Mouse (Mus musculus): ENCODE results near the gene Thrb. TPM values are rescaled to one million over a fixed set of nuclear protein-coding genes. Genes with fewer than 3 reads are reported as not detected.

Gene Thrb
- polyA plus RNA-seq, 1 experiment from 2014 or later: 3.3 TPM

DNA sequence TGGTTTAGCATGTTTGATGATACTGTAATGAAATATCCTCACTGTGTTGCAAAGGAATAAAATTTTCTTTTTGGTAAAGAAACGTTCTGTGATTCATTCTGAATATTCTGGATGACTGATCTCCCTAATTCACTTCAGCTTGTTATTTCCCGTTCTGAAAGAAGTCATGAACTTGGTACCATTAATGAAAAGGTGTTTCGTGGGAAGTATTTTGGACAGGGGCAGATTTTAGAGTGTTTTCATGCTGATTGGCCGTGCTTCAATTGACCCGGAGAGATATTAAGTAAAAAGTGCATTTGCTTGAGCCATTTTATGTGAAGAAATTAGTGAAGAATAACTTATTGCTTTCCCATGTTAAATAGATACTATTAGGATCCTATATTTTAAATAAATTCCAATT, 2.0 kb downstream of the Thrb start:
- Histone ChIP-seq H3K36me3 (no peaks in the 10 kb centered on the region), H3K9me3 (no peaks in the 10 kb centered on the region), H3K4me2 (no peak overlapping the region), H3K27ac (no peak overlapping the region), H3K27me3 (replicated peaks) (0 out of 2 replicates have a peak, but pooled peaks cover 5% of the 10 kb centered on the region), H3K4me3 (replicated peaks) (no peak overlapping the region), H3K4me1 (peaks cover 10% of the 10 kb centered on the region), H3K9ac (no peak overlapping the region)
- WGBS: 51% methylated on average over 5 of the region's 5 CpGs
- ATAC-seq (ENCODE audit: insufficient read depth, low FRiP score, low read depth): no peak

DNA sequence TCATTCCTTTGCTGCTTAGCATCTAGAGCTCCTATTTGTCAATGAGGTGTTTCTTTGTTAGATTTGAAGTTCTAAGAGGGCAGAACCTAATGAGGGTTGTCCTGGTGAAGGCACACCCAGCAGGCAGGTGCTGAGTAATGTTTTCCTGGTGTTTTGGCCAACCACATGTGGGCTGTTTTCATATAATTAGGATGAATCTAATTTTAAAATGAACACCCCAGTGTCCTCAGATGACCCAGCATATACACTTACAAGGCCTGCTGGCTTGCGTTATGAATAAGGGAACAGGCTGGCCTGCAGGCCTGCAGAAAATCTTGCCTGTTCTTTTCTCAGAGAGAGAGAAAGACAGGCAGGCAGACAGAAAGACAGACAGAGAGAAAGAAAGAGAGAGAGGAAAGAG, 14.3 kb downstream of the Thrb start:
- Histone ChIP-seq H3K4me3 (replicated peaks) (no peak overlapping the region), H3K4me1 (no peaks in the 10 kb centered on the region), H3K4me2 (no peak overlapping the region), H3K27ac (no peak overlapping the region), H3K27me3 (replicated peaks) (no peaks in the 10 kb centered on the region), H3K9me3 (no peaks in the 10 kb centered on the region), H3K9ac (no peak overlapping the region), H3K36me3 (no peaks in the 10 kb centered on the region)
- ATAC-seq (ENCODE audit: insufficient read depth, low FRiP score, low read depth): no peak
- WGBS: 91% methylated on average over 1 of the region's 1 CpGs

DNA sequence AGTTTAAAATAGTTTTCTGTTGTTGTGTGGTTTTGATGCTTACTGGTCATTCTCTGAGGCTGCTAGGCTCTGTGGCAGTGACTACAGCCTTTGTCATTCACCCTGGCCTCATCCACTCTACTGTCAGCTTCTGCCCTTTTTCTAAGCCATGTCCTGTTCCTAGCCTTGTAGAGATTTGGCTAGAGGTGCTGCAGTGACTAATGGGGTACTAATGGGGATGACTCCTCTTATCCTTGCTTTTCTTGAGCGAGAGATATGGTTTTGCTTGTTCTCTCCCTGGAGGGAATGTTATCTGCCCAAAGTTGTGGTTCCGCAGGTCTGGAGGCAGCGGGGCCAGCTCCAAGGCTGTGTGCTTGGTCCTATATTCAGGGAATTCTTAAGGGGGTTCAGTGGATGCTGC, 15.2 kb downstream of the Thrb start:
- Histone ChIP-seq H3K4me2 (no peak overlapping the region), H3K9me3 (no peaks in the 10 kb centered on the region), H3K36me3 (no peaks in the 10 kb centered on the region), H3K27me3 (replicated peaks) (no peaks in the 10 kb centered on the region), H3K9ac (no peak overlapping the region), H3K4me1 (no peaks in the 10 kb centered on the region), H3K27ac (no peak overlapping the region), H3K4me3 (replicated peaks) (no peak overlapping the region)
- ATAC-seq (ENCODE audit: insufficient read depth, low FRiP score, low read depth): no peak
- 86% methylated on average over 3 of the region's 3 CpGs for whole genome bisulfite sequencing

DNA sequence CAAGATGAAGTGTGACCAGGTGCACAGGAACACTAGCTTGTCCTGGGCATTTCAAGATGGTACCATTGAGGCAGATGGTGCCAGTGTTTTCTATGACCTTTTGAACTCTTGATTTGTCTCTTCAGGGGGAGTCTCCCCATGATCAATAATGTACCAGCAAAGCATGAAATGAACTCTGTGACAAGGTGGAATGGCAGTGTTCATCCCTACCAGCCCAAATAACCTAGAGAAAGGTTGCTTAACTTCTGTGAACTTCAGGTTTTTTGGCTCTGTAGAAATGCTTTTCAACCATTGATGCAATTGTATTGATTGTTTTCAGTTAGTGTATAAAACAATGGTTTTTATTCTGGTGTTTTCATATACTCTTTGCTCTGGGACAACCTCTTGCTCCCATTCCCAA, 21.4 kb downstream of the Thrb start:
- ATAC-seq (ENCODE audit: insufficient read depth, low FRiP score, low read depth): no peak
- no peaks in the 10 kb centered on the region for H3K4me1 ChIP-seq

DNA sequence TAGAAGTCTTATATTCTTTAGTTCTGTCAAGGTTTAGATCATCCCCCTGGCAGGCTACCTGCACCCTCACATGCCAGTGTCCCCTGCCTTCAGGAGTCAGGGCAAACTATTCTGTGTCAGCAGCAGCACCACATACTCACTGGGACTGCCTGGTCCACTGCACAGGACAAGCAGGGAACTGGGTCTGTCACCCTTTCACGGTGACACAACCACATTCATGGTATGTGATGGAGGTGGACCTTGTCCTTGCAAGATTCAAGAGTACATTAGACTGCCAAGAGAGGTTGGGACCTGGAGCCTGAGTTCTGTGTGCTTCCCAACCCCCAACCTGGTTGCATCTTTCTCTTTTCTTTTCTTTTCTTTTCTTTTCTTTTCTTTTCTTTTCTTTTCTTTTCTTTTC, 24.8 kb downstream of the Thrb start:
- WGBS: 70% methylated on average over 1 of the region's 1 CpGs
- Histone ChIP-seq H3K9ac (no peak overlapping the region), H3K4me3 (replicated peaks) (no peak overlapping the region), H3K4me2 (no peak overlapping the region), H3K9me3 (no peaks in the 10 kb centered on the region), H3K4me1 (no peaks in the 10 kb centered on the region), H3K27me3 (replicated peaks) (no peaks in the 10 kb centered on the region), H3K27ac (no peak overlapping the region), H3K36me3 (no peaks in the 10 kb centered on the region)
- no peak for ATAC-seq (ENCODE audit: insufficient read depth, low FRiP score, low read depth)

More for the DNA sequence above, 21.4 kb downstream of the Thrb start:
- Histone ChIP-seq H3K9me3 (no peaks in the 10 kb centered on the region), H3K27me3 (replicated peaks) (no peaks in the 10 kb centered on the region), H3K4me2 (no peak overlapping the region), H3K27ac (no peak overlapping the region), H3K4me3 (replicated peaks) (no peak overlapping the region), H3K9ac (no peak overlapping the region), H3K36me3 (no peaks in the 10 kb centered on the region)

DNA sequence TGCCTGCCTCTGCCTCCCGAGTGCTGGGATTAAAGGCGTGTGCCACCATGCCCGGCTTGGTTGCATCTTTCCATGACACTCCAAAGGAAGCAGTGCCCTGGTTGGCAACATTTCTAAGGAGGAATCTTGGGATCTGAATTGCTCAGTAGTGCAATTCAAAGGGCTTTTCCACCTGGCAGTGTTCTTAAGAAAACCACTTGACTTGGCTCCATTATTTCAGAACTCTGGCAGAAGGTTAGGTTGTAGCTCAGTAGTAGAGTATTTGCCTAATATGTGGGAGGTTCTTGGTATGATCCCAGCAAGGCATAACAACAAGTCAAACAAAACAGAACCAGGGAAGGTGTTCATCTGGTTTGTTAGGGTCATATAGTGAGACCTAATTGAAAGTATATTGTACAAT, 25.4 kb downstream of the Thrb start:
- Histone ChIP-seq H3K36me3 (no peaks in the 10 kb centered on the region), H3K9ac (no peak overlapping the region), H3K27me3 (replicated peaks) (no peaks in the 10 kb centered on the region), H3K4me3 (replicated peaks) (no peak overlapping the region), H3K27ac (no peak overlapping the region), H3K4me2 (no peak overlapping the region), H3K4me1 (no peaks in the 10 kb centered on the region), H3K9me3 (no peaks in the 10 kb centered on the region)
- 96% methylated on average over 3 of the region's 3 CpGs for WGBS
- no peak for ATAC-seq (ENCODE audit: insufficient read depth, low FRiP score, low read depth)

DNA sequence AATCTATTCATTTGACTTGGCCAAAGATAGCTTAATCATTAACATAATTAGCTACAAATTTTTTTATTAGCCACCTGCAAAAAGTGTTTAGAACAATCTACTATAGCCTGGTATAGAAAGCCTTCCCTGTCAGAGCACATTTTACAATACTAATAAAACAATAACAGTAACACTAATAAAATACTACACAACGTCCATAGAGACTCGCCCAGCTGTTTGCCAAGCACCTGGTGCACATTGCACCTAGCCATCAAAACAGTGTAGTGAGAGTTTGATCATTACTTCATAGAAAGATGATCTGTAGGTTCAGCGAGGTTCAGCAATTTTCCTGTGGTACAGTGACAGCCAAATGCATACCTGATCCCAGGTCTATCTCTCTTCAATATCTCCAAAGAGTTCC, 26.9 kb downstream of the Thrb start:
- no peak overlapping the region for H3K4me2 ChIP-seq
- H3K27ac ChIP-seq: no peak overlapping the region
- 76% methylated on average over 3 of the region's 3 CpGs for WGBS
- no peaks in the 10 kb centered on the region for H3K4me1 ChIP-seq
- no peaks in the 10 kb centered on the region for H3K27me3 ChIP-seq (replicated peaks)
- no peaks in the 10 kb centered on the region for H3K36me3 ChIP-seq
- no peak overlapping the region for H3K4me3 ChIP-seq (replicated peaks)
- no peak for ATAC-seq (ENCODE audit: insufficient read depth, low FRiP score, low read depth)
- H3K9ac ChIP-seq: no peak overlapping the region
- no peaks in the 10 kb centered on the region for H3K9me3 ChIP-seq

DNA sequence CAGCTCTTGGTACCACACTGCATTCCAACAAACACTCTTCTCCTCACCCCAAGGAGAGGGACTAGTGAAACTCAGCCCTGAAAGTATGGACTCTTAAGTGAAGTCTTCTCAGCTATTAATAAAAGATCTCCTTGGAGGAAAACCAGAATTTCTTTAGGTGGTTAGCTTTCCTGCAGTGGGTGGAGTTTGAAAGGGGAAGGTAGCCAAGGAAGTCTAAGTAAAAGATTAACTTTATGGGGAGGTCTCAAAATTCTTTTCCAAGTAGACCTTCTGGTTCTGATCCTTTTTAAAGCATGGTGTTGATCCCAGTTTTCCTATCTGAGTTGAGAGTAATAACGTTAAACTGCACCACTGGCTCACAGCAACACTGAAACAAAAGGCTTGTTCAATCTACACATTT, 31.2 kb downstream of the Thrb start:
- Histone ChIP-seq H3K9me3 (no peaks in the 10 kb centered on the region), H3K4me3 (replicated peaks) (no peak overlapping the region), H3K36me3 (no peaks in the 10 kb centered on the region), H3K4me2 (no peak overlapping the region), H3K27me3 (replicated peaks) (no peaks in the 10 kb centered on the region), H3K27ac (no peak overlapping the region), H3K4me1 (no peaks in the 10 kb centered on the region), H3K9ac (no peak overlapping the region)
- 60% methylated on average over 1 of the region's 1 CpGs for WGBS
- no peak for ATAC-seq (ENCODE audit: insufficient read depth, low FRiP score, low read depth)

DNA sequence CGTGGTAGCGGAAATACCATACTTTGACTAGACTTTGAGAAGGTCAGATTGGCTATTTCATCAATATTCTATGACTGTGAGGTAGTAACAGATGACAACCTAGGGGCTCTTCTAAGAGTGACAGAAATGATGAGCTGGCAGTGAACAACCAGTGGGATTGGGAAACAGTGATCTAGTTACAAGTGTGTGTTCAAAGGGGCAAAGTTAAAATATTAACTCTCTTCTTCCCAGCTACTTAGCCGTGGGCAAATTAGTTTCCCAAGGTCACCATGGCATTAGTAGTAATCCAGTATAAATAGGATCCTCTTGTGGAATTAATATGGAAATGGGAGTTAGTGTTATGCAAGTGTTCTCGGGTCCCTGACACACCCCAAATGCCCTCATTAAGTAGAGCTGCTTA, 35.5 kb downstream of the Thrb start:
- no peak overlapping the region for H3K4me3 ChIP-seq (replicated peaks)
- H3K9ac ChIP-seq: no peak overlapping the region
- no peaks in the 10 kb centered on the region for H3K4me1 ChIP-seq
- H3K27me3 ChIP-seq (replicated peaks): no peaks in the 10 kb centered on the region
- no peak for ATAC-seq (ENCODE audit: insufficient read depth, low FRiP score, low read depth)
- H3K27ac ChIP-seq: no peak overlapping the region
- 80% methylated on average over 4 of the region's 4 CpGs for WGBS
- no peaks in the 10 kb centered on the region for H3K36me3 ChIP-seq
- H3K4me2 ChIP-seq: no peak overlapping the region
- no peaks in the 10 kb centered on the region for H3K9me3 ChIP-seq

DNA sequence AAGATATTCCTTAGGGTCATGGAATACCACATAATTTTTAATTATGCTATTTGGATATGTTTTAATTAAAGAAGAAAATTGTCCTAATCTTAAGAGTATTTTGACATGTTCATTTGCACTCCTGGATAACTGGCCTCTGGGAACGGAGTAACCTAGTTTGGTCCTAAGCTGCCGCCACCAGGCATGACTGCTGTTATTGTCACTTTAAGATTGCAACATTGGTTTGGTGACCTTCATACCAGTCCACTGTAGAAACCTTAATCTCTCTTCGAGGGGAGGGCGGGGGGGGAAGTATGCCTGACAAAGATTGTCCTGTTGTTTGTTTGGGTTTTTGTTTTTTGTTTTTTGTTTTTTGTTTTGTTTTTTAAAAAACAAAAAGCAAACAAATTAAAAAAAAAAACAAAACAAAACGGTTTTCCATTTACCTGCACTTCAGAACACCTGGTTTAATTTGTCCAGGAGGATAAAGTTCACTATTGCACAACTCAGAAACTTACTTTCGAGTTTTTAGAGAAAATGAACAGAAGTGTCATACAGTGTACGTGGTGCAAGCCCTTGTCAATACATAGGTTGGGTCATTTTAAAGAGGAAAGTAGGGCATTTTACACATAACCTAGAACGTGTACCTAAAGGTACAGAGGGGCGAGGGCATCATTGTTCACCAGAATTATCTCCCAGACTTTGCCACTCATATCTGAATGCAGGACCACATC, 38.0 kb downstream of the Thrb start:
- no peak overlapping the region for H3K4me3 ChIP-seq (replicated peaks)
- H3K27ac ChIP-seq: no peak overlapping the region
- no peak overlapping the region for H3K9ac ChIP-seq
- no peaks in the 10 kb centered on the region for H3K36me3 ChIP-seq
- H3K9me3 ChIP-seq: no peaks in the 10 kb centered on the region
- 80% methylated on average over 9 of the region's 9 CpGs for WGBS
- no peaks in the 10 kb centered on the region for H3K27me3 ChIP-seq (replicated peaks)
- H3K4me1 ChIP-seq: no peaks in the 10 kb centered on the region
- no peak overlapping the region for H3K4me2 ChIP-seq
- no peak for ATAC-seq (ENCODE audit: insufficient read depth, low FRiP score, low read depth)

DNA sequence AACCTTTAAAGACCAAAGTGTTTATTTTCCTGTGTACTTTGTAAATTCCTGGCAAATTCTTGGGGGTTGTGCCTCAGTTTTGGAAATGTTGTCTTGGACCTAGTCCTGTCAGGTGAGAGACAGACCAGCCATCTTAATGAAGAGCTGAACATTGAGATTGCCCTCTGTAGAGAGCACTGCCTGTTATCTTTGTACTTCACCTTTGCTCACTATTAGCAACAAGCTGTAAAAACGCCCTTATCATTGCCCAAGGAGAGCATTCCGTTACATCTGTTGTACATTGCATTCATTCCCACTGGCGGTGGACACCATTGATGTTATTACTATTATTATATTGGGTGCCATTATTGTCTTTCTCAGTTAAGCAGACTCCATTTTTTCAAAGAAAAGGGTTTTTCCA, 40.2 kb downstream of the Thrb start:
- 80% methylated on average over 3 of the region's 3 CpGs for WGBS
- Histone ChIP-seq H3K9ac (no peak overlapping the region), H3K27me3 (replicated peaks) (no peaks in the 10 kb centered on the region), H3K4me3 (replicated peaks) (no peak overlapping the region), H3K9me3 (no peaks in the 10 kb centered on the region), H3K4me1 (no peaks in the 10 kb centered on the region), H3K27ac (no peak overlapping the region), H3K36me3 (no peaks in the 10 kb centered on the region), H3K4me2 (no peak overlapping the region)
- no peak for ATAC-seq (ENCODE audit: insufficient read depth, low FRiP score, low read depth)

DNA sequence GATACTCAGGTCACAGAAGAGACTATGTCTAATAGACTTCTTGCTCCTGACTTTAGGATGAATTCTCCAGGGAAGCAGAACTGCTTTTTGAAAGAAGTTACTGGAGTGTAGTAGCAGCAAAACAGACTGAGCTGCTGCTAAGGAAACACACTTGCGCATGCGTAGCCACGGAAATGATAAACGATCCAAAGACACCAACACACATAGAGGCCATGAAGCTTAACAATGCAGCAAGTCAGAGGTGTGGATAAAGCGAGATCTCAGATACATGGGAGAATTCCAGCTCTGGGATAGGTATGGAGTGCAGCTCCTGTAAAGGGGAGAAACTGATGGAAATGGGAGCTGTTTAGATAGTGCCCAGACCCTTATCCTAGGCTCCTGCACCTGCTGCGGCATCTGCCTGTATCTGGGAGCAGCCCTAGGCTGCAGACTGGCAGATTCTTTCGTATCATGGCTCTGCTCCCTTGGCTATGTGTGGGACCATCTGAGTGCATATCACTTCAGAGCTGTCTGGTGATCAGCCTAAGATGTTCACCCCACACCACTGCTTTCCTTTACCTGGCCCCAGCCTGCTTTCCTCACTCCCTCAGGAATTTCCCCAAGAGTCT, 53.3 kb downstream of the Thrb start:
- no peaks in the 10 kb centered on the region for H3K4me1 ChIP-seq
- no peak for ATAC-seq (ENCODE audit: insufficient read depth, low FRiP score, low read depth)
- H3K9ac ChIP-seq: no peak overlapping the region
- no peaks in the 10 kb centered on the region for H3K36me3 ChIP-seq
- no peak overlapping the region for H3K27ac ChIP-seq
- no peaks in the 10 kb centered on the region for H3K27me3 ChIP-seq (replicated peaks)
- H3K4me2 ChIP-seq: no peak overlapping the region
- no peaks in the 10 kb centered on the region for H3K9me3 ChIP-seq
- WGBS: 82% methylated on average over 7 of the region's 7 CpGs
- H3K4me3 ChIP-seq (replicated peaks): no peak overlapping the region

DNA sequence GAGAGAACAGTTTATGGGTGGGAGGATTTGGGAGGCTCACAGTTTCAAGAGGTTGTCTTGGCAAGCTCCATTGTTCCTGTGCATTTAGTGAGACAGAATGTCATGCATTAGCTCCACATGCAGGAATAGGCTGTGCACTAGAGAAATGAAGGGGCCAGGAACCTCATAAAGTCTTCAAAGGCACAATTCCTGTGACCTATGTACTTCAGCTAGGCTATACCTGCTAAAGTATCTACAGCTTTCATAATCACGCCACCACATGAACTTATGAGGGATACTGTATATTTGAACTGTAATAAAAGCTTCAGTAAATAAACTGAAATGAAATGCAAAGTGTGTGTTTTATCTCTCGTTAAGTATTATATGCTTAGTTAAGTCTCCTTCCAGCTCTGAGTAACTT, 59.4 kb downstream of the Thrb start:
- 62% methylated on average over 2 of the region's 2 CpGs for WGBS
- Histone ChIP-seq H3K4me3 (replicated peaks) (no peak overlapping the region), H3K36me3 (no peaks in the 10 kb centered on the region), H3K27me3 (replicated peaks) (no peaks in the 10 kb centered on the region), H3K9me3 (no peaks in the 10 kb centered on the region), H3K4me2 (no peak overlapping the region), H3K9ac (no peak overlapping the region), H3K4me1 (no peaks in the 10 kb centered on the region), H3K27ac (no peak overlapping the region)
- no peak for ATAC-seq (ENCODE audit: insufficient read depth, low FRiP score, low read depth)

Data from stomach, embryonic 15.5 days (tissue).